8 mouse cellular contexts compared by ENCODE assay signal in genomic region chr6:54565665-54566545, GRCm38 (mm10). TPM values are rescaled to one million over a fixed set of nuclear protein-coding genes. Genes with fewer than 3 reads are reported as not detected.
DNase-seq lines count a peak whose midpoint lies in the region; ATAC-seq and TF ChIP-seq lines count a peak whose summit lies in the region.

Gene Scrn1, minus strand, starts transcription at chr6:54566489.

- no peaks in the 10 kb centered on the region for H3K9me3 ChIP-seq in hindbrain, embryonic 15.5 days

- ATAC-seq in common myeloid progenitor, adult 5-6 weeks (replicated peaks; ENCODE audit: low read depth, poor library complexity, severe bottlenecking), result peak; percentile 84
- ATAC-seq in hindbrain, embryonic 15.5 days (ENCODE audit: low FRiP score, low read depth), result peak; percentile 86
- ATAC-seq in monocyte, adult 5-6 weeks (replicated peaks; ENCODE audit: insufficient number of reproducible peaks, low FRiP score, low TSS enrichment, poor library complexity, severe bottlenecking), result no peak

- peaks cover 56% of the 10 kb centered on the region for H3K4me1 ChIP-seq in hindbrain, embryonic 15.5 days (replicated peaks)

- intact Hi-C loops in left cerebral cortex, adult 2 months (cut with DNase I), result loop anchor here (5.0 kb wide), 1 partner anchor 174 kb away; no protein-coding TSS in a partner anchor

- H3K4me3 ChIP-seq in hindbrain, embryonic 15.5 days, result peak within 1 kb of the TSS; percentile 64
- peak within 1 kb of the TSS; percentile 73 for H3K4me3 ChIP-seq in left cerebral cortex, adult 2 months

- no peak; the same call in 1 of the 2 replicates for TF ChIP-seq CTCF in left cerebral cortex, adult 2 months (IDR thresholded peaks at IDR 0.05)

- peak within 1 kb of the TSS; percentile 70 for H3K4me2 ChIP-seq in hindbrain, embryonic 15.5 days

- H3K36me3 ChIP-seq in hindbrain, embryonic 15.5 days, result no peaks in the 10 kb centered on the region

- H3K9ac ChIP-seq in hindbrain, embryonic 15.5 days, result peak within 1 kb of the TSS; percentile 82

- H3K27me3 ChIP-seq in hindbrain, embryonic 15.5 days, result no peaks in the 10 kb centered on the region

- H3K27ac ChIP-seq in hindbrain, embryonic 15.5 days (replicated peaks), result peak within 1 kb of the TSS; percentile 92
- peak within 1 kb of the TSS; percentile 99 for H3K27ac ChIP-seq in left cerebral cortex, adult 2 months

- WGBS in hindbrain, embryonic 15.5 days, result under 1% methylated on average over 59 of the region's 60 CpGs

- DNase-seq in adrenal gland, postnatal 10 days, result peak; percentile 72
- DNase-seq in gastrocnemius, adult 8-10 months (ENCODE audit: low spot score in 2 of 2), result peak; percentile 9 to 35
- DNase-seq in left cerebral cortex, adult 2 months (ENCODE audit: extremely low spot score in 1 of 2, low spot score in 2 of 2), result peak; percentile 70 to 86
- DNase-seq in lung, postnatal 25 days (ENCODE audit: low spot score), result peak; percentile 37
- peak; percentile 83 for DNase-seq in right cerebral cortex, postnatal 14 days

RNA-seq across cellular contexts. Expression of gene Scrn1, which starts in this region (rescaled TPM):
- total RNA-seq in adrenal gland, postnatal 10 days (2021), result 10 to 100 TPM; 18.1 to 27.5 TPM
- total RNA-seq in common myeloid progenitor, adult 5-6 weeks (2017), result not detected in 2 replicates
- total RNA-seq in gastrocnemius, adult 8-10 months (2022), result 1 to 10 TPM in 2 of 4 experiments, under 1 TPM in 2; 0.80 to 1.7 (median 1.2) TPM
- polyA plus RNA-seq in hindbrain, embryonic 15.5 days (2015; fragmentation: Nextera tagmentation; extraction: Ambion mirVana), result 100 and 106 TPM in 2 replicates
- total RNA-seq in left cerebral cortex, adult 2 months (2021), result 100 to 1,000 TPM; 135 to 136 TPM
- not detected in 3 replicates for total RNA-seq in monocyte, adult 5-6 weeks (2017)

Comparison
In these comparisons a context has a peak if more than half of its experiments do, and no peak if none do; other contexts are left out.
1. RNA of gene Scrn1 (total RNA-seq): 135 to 136 TPM in left cerebral cortex, adult 2 months and 18.1 to 27.5 TPM in adrenal gland, postnatal 10 days; 0.80 to 1.7 TPM in gastrocnemius, adult 8-10 months, not detected in common myeloid progenitor, adult 5-6 weeks and not detected in monocyte, adult 5-6 weeks; every median in the first group is over 4 times any median in the second.
2. RNA of gene Scrn1 (total RNA-seq): 135 to 136 TPM in left cerebral cortex, adult 2 months; 18.1 to 27.5 TPM in adrenal gland, postnatal 10 days; every median in the first group is over 4 times any median in the second.
3. Peak in ATAC-seq in common myeloid progenitor, adult 5-6 weeks; RNA of the gene not detected or under 1 TPM.
4. DNase-seq: peak in every context shown above with its lines; median percentile 83 in right cerebral cortex, postnatal 14 days; 78 in left cerebral cortex, adult 2 months; 72 in adrenal gland, postnatal 10 days; 37 in lung, postnatal 25 days; 22 in gastrocnemius, adult 8-10 months.